Mouse (Mus musculus): ENCODE measurements around the gene 2310011J03Rik.

Gene 2310011J03Rik

DNA sequence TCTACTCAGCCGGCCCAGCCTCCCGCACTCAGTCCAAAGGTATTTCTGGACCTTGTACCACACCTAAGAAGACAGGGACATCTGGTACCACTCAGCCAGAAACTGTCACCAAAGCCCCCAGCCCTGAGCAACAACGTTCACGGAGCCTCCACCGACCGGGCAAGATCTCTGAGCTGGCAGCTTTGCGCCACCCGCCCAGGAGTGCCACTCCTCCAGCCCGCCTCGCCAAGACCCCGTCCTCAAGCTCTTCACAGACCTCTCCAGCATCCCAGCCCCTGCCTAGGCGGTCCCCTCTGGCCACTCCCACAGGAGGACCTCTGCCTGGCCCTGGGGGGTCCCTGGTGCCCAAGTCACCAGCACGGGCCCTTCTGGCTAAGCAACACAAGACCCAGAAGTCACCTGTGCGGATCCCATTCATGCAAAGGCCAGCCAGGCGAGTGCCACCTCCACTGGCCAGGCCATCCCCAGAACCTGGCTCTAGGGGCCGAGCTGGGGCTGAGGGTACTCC, 5.8 kb downstream of the 2310011J03Rik start:
- DNase-seq = peak in 1 of 2 experiments; percentile 14

DNA sequence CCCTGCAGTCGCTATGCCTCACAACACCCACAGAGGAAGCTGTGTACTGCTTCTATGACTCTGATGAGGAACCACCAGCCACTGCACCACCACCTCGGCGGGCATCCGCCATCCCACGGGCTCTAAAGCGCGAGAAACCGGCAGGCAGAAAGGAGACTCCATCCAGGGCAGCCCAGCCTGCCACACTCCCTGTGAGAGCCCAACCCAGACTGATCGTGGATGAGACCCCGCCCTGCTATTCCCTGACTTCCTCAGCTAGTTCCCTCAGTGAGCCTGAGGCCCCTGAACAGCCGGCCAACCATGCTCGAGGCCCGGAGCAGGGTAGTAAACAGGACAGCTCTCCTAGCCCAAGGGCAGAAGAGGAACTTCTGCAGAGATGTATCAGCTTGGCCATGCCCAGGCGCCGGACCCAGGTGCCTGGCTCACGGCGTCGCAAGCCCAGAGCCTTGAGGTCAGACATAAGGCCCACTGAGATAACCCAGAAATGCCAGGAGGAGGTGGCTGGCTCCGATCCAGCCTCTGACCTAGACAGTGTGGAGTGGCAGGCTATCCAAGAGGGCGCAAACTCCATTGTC, 6.6 kb downstream of the 2310011J03Rik start:
- no peak for DNase-seq

DNA sequence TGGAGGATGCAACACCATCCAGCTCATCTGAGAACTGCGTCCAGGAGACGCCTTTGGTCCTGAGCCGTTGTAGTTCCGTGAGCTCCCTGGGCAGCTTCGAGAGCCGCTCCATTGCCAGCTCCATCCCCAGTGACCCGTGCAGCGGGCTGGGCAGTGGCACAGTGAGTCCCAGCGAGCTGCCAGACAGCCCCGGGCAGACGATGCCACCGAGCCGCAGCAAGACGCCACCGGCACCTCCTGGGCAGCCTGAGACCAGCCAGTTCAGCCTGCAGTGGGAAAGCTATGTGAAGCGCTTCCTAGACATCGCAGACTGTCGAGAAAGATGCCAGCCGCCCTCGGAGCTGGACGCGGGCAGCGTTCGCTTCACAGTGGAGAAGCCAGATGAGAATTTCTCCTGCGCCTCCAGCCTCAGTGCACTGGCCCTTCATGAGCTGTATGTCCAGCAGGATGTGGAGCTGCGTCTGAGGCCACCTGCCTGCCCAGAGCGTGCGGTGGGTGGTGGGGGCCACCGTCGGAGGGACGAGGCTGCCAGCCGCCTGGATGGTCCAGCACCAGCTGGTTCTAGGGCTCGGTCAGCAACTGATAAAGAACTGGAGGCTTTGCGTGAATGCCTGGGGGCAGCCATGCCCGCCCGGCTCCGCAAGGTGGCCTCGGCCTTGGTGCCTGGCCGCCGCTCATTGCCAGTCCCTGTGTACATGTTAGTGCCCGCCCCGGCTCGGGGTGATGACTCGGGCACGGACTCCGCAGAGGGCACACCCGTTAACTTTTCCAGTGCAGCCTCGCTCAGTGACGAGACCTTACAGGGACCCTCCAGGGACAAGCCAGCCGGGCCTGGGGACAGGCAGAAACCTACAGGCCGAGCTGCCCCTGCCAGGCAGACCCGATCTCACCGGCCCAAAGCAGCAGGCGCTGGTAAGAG, 7.5 kb downstream of the 2310011J03Rik start:
- no peak for DNase-seq

DNA sequence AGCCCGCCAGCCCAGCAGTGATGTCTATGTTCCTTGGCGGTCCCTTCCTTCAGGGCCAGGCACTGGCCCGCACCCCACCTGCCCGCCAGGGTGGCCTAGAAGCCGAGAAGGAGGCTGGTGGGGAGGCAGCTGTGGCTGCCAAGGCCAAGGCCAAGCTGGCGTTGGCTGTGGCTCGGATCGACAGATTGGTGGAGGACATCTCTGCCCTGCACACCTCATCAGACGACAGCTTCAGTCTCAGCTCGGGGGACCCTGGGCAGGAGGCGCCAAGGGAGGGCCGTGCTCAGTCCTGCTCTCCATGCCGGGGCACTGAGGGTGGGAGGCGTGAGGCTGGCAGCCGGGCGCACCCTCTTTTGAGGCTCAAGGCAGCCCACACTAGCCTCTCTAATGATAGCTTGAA, 8.8 kb downstream of the 2310011J03Rik start:
- DNase-seq = no peak

DNA sequence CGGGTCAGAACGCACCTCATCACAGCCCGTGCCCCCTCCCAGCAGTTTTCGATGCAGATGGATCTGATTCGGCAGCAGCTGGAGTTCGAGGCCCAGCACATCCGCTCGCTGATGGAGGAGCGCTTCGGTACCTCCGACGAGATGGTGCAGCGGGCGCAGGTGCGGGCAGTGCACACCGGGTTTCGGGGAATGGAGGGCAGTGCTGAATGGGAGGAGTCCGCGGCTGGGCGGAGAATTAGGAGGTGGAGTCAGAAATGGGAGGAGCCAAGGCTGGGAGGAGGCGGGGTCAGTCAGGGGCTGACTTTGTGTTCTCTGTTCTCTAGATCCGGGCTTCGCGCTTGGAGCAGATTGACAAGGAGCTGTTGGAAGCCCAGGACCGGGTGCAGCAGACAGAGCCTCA, 15.5 kb downstream of the 2310011J03Rik start:
- peak; percentile 48 to 54 for DNase-seq

DNA sequence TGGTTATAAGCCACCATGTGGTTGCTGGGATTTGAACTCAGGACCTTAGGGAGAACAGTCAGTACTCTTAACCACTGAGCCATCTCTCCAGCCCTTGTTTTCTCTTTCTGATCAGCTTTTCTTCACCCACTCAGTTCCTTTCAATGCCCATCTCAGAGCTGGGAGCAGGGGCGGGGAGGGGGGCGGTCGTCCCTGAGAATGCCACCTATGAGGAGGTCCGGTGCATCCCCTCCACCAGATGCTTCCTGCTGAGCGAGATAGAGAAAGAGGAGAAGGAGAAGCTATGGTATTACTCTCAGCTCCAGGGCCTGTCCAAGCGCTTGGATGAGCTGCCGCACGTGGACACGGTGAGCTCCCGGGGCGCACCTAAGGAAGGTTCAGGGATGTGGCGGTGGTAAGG, 15.9 kb downstream of the 2310011J03Rik start:
- no peak for DNase-seq

DNA sequence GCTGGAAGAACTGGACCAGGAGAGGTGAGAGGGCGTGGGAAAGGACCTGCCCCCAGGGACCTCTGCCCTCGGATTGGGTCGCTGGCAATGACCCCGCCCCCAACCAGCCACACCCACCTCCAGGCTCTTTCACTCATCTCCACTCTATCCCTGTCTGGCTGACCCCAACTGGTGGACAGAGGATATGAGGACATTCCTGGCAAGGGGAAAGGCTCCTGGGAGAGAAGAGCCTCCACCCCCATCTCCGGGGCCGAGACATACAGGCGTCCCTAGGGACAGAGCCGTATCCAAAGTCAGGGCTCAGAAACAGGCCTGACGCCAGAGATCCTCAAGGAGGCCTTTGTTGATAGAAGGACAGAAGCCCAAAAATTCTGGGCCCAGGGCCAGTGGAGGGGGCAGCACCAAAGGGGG, 17.9 kb downstream of the 2310011J03Rik start:
- no peak for DNase-seq

DNA sequence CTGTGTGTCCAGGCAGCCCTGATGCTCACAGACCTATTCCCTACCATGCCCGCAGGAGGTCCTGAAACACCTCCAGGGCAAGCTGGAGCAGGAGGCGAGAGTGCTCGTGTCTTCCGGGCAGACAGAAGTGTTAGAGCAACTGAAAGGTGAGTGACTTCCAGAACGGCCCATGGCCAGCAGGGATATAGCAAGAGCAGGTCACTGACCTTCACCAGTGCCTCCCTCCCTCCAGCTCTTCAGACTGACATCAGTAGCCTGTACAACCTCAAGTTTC, 18.3 kb downstream of the 2310011J03Rik start:
- no peak for DNase-seq

DNA sequence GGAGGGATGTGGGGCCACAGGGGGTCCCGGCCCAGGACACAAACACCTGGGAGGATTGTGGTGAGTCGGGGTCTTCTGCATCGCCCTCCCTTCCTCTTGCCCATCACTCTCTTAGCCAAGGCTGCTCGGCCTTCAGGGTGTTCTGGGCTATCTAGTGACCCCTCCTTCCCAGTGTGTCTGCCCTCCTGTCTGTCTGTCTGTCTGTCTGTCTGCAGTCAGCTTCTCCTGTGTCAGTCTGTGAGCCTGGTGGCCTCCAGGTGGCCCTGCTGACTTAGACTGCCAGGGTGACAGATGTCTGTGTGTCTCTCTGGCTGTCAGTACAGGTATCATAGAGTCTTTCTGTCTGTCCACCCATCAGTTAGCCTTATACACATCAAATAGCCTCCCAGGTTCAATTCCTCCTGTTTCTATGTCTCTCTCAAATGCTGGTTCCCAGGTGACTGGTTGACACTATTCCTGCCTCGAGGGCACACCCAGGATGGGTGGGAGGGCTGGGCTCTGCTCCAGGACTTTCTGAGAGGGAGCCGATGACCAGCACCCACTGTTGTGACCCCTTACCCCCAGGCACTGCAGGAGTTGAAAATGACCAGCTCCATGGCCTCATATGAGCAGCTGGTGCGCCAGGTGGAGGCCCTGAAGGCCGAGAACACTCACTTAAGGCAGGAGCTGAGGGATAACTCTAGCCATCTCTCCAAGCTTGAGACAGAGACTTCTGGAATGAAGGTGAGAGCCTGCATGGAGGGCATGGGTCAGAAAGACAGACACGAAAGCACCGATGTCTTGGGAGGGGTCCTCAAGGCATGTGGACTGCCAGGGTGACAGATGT, 18.9 kb downstream of the 2310011J03Rik start:
- DNase-seq = no peak

DNA sequence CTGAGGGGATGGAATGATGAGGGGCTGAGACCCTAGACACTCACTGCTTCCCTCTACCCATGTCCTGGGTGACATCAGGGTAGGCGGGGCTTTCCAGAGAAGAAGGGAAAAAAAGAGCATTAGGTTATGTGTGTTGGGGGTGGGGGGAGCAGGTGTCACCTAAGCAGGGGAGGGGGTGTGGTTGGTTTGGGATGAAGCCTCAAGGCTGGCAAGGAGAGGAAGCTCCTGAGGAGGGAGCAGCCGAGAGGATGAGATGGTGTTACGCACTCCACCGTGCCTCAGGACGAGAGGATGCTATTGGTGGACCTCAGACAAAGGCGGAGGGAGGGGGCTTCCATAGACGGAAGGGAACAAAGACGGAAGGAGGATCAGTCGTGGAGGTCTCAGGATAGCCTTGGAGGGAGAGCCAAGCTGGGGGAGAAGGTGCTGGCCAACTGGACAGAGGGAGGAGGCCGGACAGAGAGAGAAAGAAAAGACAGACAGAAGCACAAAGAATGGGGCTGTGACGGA, 19.6 kb downstream of the 2310011J03Rik start:
- no peak for DNase-seq

DNA sequence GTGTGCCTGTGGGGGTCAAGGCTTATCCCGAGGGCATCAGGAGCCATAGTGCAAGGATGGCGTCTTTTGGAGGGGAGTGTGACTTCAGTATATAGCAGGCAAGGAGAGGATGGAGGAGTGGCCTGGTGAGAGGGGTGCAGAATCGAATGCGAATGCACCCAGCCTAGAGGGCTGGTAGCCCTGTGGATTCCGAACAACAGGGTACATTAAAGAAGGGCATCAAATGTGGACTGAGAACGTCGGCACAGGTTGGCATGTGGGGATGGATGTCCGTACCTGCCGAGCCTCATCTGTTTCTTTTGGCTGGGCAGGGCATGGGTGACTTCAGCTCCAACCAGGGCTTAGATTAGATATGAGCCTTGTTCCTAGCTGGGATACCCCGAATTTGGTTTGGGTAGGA, 20.5 kb downstream of the 2310011J03Rik start:
- no peak for DNase-seq

DNA sequence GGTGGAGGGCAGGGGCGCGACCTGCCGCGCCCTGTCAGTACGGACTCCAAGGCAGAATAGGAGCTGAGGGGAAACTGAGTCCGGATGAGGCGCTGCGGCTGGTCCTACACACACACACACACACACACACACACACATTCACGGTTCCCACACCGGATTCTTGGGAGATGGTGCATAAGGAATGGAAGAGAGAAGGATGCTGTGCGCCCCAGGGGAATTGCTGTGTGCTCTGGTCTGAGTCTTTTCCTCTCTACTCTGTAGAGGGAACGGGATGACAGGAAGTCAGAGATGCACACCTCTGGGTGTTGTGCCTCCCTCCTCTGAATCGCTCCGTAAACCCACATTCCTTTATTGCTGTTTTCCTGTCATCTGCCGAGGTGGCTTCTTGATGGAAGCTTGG, 21.0 kb downstream of the 2310011J03Rik start:
- no peak for DNase-seq

DNA sequence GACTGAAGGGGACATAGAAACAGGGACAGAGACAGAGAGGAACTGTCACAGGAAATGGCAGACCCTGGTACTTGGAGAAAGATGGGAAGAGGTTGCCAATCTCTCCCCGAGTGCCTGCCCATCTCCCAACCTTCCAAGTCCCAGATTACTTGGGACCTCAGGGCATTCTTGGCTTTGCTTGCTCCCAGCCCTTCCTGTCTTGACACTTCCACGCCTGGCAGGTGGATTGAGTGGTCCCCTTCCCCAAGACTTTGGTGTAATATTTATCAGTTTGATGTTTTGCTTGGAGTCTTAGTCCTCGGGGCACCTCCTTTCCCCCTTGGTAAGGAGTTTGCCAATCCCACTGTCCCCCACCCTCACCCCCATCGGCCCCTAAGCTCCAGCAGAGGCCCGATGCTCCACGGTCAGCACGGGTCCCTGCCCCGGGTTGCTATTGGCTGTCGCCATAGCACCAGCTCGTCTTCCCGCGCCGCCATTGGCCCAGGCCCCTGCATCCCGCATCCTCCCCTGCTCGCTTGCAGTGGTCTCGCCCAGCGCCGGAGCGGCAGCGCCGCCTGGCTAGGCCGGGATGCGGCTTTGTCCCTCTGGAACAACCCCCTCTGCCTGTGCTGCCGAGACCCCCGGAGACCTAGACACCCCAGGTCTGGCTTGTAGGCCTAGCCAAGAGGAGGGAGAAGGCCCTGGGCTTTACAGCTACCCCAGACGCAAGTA, 21.6 kb downstream of the 2310011J03Rik start:
- DNase-seq = no peak

DNA sequence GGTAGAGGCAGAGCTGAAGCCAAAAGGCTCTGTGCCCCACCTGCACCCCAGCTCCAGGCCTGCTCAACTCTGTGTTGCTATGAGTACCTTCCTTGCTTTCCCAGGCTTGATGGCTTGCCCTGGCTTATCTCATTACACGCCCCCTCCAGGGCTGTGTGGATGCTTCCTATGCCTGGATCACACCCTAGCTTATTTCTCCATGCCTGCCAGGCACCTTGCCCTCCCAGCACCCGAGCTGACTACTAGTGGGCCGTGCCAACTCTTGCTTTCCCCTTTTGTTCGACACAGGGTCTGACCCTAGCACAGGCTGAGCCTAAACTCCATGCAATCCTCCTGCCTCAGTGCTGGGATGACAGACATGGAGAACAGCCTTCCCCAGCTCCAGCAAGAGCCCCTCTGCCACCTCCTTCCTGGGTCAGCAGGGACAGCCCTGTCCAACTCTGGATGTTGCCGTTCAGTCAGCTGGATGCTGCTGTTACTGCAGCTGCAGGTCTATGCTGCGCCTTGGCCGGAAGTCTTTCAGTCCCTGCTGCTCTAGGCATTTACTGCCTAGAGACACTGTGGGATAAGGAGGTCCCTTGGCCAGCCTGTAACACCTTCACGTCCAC, 22.7 kb downstream of the 2310011J03Rik start:
- DNase-seq = no peak

DNA sequence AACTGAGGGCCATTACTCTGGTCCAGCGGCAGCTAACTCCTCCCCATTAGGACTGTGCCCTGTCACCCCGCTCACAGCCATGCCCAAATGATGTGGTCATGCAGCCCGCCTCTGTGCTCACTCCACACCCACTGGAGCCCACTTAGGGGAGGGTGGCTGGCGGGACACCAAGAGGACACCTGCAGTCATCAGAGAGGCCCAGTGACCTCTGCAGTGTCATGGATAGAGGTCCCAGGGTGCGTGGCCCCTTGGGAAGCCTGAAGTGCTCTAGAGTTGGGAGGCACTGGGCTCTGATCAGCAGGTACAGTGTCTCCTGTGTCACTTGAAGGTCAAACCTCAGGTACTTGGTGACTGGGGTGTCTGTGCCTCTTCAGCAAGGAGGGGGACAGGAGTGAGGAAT, 23.5 kb downstream of the 2310011J03Rik start:
- DNase-seq = no peak

DNA sequence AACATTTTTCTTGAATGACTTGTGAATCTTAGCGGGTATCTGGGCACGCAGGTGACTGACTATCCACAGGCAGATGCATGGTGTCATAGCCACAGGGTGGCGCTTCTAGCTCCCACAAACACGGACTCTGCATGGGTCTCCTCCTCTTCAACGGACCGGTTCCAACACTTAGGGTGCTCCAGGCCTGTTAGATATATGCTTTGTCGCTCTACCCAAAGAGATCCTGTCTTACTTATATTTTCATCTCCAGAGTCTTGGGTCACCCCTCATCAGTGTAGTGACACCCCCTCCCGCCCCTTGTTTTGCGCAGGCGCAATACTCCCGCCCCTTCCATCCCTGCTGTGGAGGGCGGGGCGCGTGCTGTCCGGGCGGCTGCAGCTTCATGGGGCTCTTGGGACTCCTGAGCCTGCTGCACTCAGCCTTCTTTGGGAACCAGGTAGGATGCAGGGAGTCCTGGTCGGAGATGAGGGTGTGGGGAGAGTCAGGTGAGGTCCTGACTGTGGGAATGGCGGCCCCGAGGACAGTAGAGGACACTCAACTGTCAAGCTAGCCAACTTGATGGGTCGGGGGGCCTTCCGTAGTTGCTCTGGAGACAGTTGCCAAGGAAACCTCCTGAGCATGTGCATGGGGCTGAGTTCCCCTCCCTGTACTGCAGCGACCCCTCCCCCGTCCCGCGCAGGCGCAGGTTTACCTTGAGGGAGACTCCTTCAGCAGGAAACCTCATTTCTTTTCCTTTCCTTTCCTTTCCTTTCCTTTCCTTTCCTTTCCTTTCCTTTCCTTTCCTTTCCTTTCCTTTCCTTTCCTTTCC, 24.5 kb downstream of the 2310011J03Rik start, which contains the start of gene Apc2:
TSS of gene Apc2 (plus strand) at position 360 of the 808 bp plus-strand sequence.
- peak; percentile 62 to 67 for DNase-seq

DNA sequence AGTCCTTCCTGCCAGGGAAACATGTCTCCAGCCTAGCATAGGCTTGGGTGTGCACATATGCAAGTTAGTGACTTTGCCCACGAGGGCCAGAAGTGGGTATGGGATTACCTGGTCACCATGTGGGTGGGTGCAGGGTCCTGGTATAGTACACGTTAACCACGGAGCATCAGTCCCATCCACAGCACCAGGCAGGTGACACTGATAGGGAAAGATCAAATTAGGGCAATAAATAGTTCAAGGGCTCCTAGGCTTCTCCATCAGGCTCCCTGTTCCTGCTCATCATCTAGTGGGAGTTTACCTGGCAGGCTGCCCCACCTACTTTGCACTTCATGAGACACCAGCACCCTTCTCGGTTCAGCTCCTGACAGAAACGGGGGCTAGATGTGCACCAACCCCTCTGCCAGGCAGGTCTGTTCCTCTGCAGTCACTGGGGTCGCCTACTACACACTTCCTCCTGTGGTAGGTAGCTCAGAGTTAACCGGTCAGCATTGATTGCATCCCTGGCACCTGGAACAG, 25.5 kb downstream of the 2310011J03Rik start:
- DNase-seq = no peak

DNA sequence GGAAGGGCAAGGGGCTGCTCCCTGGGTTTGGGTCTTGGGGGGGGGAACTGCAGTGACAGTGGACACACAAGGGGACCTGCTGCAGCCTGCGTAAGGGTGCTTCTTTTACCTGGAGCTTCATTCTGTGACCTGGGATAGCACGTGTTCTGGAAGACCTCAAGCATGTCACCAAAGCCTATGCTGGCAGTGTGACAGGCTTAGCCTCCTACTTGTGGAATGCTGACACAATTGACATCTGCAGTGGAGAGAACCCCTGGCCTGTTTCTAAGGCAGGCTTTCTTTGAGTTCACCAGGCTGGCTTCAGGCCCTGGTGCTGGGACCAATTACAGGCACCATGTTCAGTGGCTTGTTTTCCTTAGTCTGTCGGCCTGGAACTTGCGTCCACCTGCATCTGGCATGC, 26.0 kb downstream of the 2310011J03Rik start:
- no peak for DNase-seq

DNA sequence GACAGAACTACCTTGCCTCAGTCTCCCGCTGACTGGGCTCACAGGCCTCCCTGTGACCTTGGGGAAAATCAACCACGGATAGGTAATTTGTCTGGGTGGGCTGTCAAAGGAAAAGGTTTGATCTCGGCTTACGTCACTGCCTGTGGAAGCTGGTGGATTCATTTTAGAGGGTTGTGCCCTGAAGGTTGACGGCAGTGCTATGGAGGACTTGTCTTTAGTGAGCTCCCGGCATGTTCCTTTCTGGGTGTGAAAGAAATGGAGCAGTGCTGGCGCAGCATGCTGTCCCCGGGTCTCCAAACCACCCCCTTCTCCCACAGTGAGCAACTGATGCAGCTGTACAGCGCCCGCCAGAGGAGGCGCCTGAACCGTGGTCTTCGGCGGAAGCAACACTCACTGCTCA, 27.0 kb downstream of the 2310011J03Rik start:
- DNase-seq = no peak

DNA sequence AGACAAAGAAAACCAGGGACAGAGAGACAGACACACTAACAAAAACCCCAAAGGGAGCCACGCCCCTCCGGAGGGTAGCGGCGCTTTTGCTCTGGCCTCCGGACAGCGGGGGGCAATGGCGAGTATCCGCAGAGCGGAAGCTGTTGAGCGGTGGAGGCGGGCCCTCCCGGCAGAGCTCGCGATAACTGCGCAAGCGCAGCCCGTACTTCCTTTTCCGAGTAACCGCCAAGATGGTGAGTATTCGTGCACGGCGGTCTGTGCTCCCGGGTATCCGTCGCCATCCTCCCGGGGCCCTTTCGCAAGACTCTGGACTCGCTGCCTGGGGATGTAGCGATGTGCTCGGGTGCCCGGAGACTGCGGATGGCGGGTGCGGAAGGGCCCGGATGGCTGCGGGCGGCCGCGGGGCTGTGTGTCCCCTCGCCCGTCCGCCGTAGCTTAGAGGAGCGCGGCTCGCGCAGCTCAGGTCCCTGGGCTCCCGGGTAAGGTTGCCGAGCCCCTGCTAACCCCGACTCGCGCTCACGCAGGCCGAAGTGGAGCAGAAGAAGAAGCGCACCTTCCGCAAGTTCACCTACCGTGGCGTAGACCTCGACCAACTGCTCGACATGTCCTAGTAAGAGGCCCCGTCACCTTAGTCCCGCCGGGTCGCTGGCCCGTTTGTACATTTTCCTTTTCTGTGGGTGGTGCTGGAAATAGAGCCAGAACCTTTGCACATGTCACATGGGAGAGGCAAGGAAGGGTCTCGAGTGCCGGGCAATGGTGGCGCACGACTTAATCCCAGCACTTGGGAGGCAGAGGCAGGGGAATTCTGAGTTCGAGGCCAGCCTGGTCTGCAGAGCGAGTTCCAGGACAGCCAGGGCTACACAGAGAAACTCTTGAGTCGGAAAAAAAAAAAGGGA, 27.8 kb downstream of the 2310011J03Rik start, which contains the start of gene Rps15:
TSS of gene Rps15 (plus strand) at position 203 of the 896 bp plus-strand sequence.
- peak; percentile 93 to 95 for DNase-seq

Measured in thymus, postnatal 36 days (tissue).